Mouse (Mus musculus) hindbrain, embryonic 14.5 days (tissue): Measurements from ENCODE around the gene Snx32. TPM values are rescaled to one million over a fixed set of nuclear protein-coding genes. Genes with fewer than 3 reads are reported as not detected.
A peak's percentile ranks its signal among the peaks of the same experiment; 100 is the strongest.

Source experiments
- ATAC-seq: fragments of 200-750 bp; cut with Nextera tagmentation; 2 replicates; pipeline ENCODE4 v1.8.0; 2017; ENCODE audit warnings: moderate number of reproducible peaks, mild to moderate bottlenecking, moderate TSS enrichment, moderate library complexity; ENCODE audit not compliant: low FRiP score
- DNase-seq: peaks from one replicate; pipeline ENCODE4 v3.0.0-alpha.2; 2015; ENCODE audit warnings: low spot score
- H3K27ac ChIP-seq: fragments of 300-500 bp; sonication (generic); 2 replicates; pipeline ENCODE4 v1.5.1; 2014; ENCODE audit warnings: mild to moderate bottlenecking, moderate library complexity
- H3K27me3 ChIP-seq: fragments of 300-500 bp; sonication (generic); 2 replicates; pipeline ENCODE4 v1.6.1; 2014; ENCODE audit warnings: mild to moderate bottlenecking, low read length, mixed read lengths; ENCODE audit not compliant: control insufficient read depth, insufficient read depth
- H3K36me3 ChIP-seq: fragments of 300-500 bp; sonication (generic); replicated peaks from 2 replicates; pipeline ENCODE4 v1.6.1; 2014; ENCODE audit not compliant: control insufficient read depth, insufficient read depth
- H3K4me1 ChIP-seq: fragments of 300-500 bp; sonication (generic); replicated peaks from 2 replicates; pipeline ENCODE4 v1.6.1; 2014; ENCODE audit warnings: antibody characterized with exemption, low read length, mixed read lengths; ENCODE audit not compliant: control insufficient read depth, insufficient read depth
- H3K4me2 ChIP-seq: fragments of 300-500 bp; sonication (generic); replicated peaks from 2 replicates; pipeline ENCODE4 v1.6.1; 2014; ENCODE audit warnings: mild to moderate bottlenecking, moderate library complexity
- H3K4me3 ChIP-seq: fragments of 300-500 bp; sonication (generic); replicated peaks from 2 replicates; pipeline ENCODE4 v1.5.1; 2014; ENCODE audit warnings: mild to moderate bottlenecking, low read length
- H3K9ac ChIP-seq: fragments of 300-500 bp; sonication (generic); 2 replicates; pipeline ENCODE4 v1.6.1; 2014
- H3K9me3 ChIP-seq: fragments of 300-500 bp; sonication (generic); 2 replicates; pipeline ENCODE4 v1.6.1; 2016; ENCODE audit warnings: low read length; ENCODE audit not compliant: control insufficient read depth
- WGBS: fragments of 180-500 bp; shearing (Covaris S2); extraction: QIAGEN DNeasy Blood & Tissue Kit; methylation state at CpG from one replicate; pipeline ENCODE4 v1.1.7; 2014; 5-methylcytosine and 5-hydroxymethylcytosine counted together
- polyA plus RNA-seq: library from polyadenylated mRNA; unstranded; fragments of >200 nt; fragmentation: Nextera tagmentation; extraction: Ambion mirVana; gene quantifications from 2 replicates; pipeline ENCODE4 v1.2.1, GENCODE M21; 2014

Gene Snx32
- polyA plus RNA-seq, 1 experiment from 2014 or later, result 87.1 TPM

DNA sequence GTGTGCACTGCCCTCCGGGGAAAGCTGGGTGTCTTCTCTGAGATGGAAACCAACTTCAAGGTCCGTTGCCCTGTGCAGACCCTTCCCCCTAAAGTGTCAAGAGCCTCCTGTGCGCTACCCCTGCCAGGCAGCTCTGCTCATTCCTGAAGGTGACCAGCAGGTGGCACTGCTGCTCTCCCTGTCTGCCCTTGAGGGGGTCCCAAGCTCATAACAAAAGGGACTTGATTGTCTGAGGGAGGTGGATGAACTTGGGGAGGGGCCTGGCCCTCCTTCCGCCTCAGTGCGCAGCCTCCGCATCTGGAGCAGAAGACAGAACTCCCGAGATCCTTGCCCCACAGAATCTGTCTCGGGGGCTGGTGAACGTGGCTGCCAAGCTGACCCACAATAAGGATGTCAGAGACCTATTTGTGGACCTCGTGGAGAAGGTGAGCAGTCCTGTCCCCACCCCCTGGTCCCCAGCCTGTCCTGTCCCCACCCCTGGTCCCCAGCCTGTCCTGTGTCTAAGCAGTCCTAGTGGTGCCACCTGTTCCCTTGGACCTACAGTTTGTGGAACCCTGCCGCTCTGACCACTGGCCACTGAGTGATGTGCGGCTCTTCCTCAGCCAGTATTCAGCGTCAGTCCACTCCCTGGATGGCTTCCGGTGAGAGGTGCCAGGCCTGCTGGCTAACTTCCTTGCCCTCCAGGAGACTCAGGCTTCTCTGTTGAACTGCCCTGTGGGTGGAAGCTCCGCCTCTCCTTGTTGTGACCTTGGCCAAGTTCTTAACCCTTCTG, 46.4 kb downstream of the Snx32 start:
- H3K4me3 ChIP-seq, result peak overlapping the region; percentile 22
- peak overlapping the region; percentile 48 for H3K4me2 ChIP-seq
- DNase-seq, result peak; percentile 78
- H3K27ac ChIP-seq, result peak overlapping the region; percentile 59
- H3K27me3 ChIP-seq, result no peaks in the 10 kb centered on the region
- H3K9me3 ChIP-seq, result no peaks in the 10 kb centered on the region
- H3K36me3 ChIP-seq, result peaks cover 60% of the 10 kb centered on the region
- 40% methylated on average over 15 of the region's 15 CpGs for WGBS
- H3K4me1 ChIP-seq, result peaks cover 24% of the 10 kb centered on the region
- ATAC-seq, result peak; percentile 32; the same call in 1 of the 2 replicates
- peak overlapping the region; percentile 56 for H3K9ac ChIP-seq

DNA sequence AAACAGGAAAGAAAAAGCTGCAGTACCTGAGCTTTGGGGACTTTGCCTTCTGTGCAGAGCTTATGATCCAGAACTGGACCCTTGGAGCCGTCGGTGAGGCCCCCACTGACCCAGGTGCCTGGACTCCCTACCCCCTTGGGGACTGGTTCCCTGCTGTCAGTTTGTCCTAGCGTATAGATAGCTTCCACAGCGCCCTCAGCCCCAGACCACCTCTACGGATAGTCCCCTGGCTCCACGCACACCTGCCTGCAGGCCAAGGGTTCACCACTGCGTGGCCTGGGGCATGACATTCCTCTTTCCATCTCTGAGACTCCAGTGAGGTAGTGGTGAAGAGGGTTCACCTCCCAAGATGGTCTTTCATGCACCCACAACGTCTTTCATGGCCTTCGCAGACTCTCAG, 47.1 kb downstream of the Snx32 start:
- Histone ChIP-seq H3K36me3 (peaks cover 60% of the 10 kb centered on the region), H3K9me3 (no peaks in the 10 kb centered on the region), H3K27ac (no peak overlapping the region), H3K9ac (no peak overlapping the region), H3K4me2 (no peak overlapping the region), H3K4me3 (no peak overlapping the region), H3K4me1 (peaks cover 24% of the 10 kb centered on the region), H3K27me3 (no peaks in the 10 kb centered on the region)
- WGBS, result 90% methylated on average over 9 of the region's 9 CpGs
- no peak for DNase-seq
- ATAC-seq, result no peak

DNA sequence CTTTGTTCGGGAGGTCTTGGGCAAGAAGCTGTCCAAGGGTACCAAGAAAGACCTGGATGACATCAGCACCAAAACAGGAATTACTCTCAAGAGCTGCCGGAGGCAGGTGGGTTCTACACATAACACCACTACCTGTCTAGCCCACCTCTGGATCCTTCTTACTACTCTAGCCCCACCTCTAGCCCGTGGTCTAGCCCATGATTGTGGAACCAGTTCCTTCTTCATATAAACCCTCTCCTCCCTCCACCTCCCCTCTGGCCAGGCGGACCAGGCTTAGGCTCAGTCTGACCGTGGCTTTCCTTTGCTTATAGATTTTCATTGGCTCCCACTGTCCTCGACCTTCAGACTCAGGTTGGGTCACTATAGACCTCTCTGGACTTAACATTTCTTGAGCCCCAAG, 48.9 kb downstream of the Snx32 start:
- no peak for ATAC-seq
- WGBS, result 86% methylated on average over 6 of the region's 6 CpGs
- no peak for DNase-seq
- H3K36me3 ChIP-seq, result peaks cover 42% of the 10 kb centered on the region
- no peak overlapping the region; the same call in 1 of the 2 replicates for H3K27ac ChIP-seq
- H3K27me3 ChIP-seq, result no peaks in the 10 kb centered on the region
- H3K4me3 ChIP-seq, result peak overlapping the region; percentile 69
- H3K9ac ChIP-seq, result peak overlapping the region; percentile 82
- peak overlapping the region; percentile 95 for H3K4me2 ChIP-seq
- H3K4me1 ChIP-seq, result peaks cover 32% of the 10 kb centered on the region
- H3K9me3 ChIP-seq, result no peaks in the 10 kb centered on the region

DNA sequence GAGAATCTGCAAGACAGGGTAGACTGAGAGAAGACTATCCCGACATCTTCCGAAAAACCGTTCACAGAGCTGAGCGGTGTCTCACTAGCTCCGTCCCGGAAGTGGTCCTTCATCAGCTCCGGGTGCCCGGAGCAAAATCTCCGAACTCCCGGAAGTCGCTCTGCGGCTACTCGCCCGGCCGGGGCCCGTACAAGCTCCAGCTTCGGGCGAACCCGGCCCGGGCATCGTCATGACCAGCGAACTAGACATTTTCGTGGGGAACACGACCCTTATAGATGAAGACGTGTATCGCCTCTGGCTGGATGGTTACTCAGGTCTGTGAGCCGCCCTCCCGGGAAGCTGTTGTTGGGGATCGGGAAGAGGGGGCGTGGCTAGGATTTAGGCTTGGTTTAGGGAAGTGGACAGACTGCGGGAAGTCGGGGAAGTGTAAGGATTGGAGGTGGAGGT, 49.9 kb downstream of the Snx32 start, which contains the start of gene Fibp:
Gene Fibp (plus strand): TSS at position 151 of the 447 bp plus-strand sequence.
- peaks cover 41% of the 10 kb centered on the region for H3K4me1 ChIP-seq
- peak within 1 kb of the TSS; percentile 69 for H3K4me3 ChIP-seq
- peak within 1 kb of the TSS; percentile 95 for H3K4me2 ChIP-seq
- peak within 1 kb of the TSS; percentile 82 for H3K9ac ChIP-seq
- ATAC-seq (peak; percentile 75), DNase-seq (peak; percentile 96)
- H3K9me3 ChIP-seq, result no peaks in the 10 kb centered on the region
- peaks cover 34% of the 10 kb centered on the region for H3K36me3 ChIP-seq
- peak within 1 kb of the TSS; percentile 73 for H3K27ac ChIP-seq
- H3K27me3 ChIP-seq, result no peaks in the 10 kb centered on the region
- WGBS, result under 1% methylated on average over 32 of the region's 32 CpGs

DNA sequence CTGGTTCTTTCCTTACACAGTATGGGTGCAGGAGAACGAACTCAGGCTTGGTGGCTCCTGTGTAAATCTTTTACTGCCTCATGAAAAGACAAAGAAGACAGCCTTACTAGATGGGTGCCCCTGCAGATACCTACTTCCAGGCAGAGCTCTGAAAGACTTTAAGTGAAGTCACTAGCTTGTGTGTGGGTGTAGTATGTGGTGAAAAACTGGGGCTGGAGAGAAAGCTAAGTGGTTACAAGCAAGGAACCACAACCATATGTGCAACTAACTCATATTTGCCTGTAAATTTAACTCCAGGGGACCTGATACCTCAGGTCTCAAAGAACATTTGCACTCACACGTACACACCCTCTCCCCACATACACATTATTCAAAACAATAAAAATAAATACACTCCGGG, 50.4 kb downstream of the Snx32 start:
- peak overlapping the region; percentile 82 for H3K9ac ChIP-seq
- peak overlapping the region; percentile 73 for H3K27ac ChIP-seq
- H3K4me3 ChIP-seq, result peak overlapping the region; percentile 69
- no peaks in the 10 kb centered on the region for H3K9me3 ChIP-seq
- H3K27me3 ChIP-seq, result no peaks in the 10 kb centered on the region
- H3K4me1 ChIP-seq, result peaks cover 47% of the 10 kb centered on the region
- peaks cover 28% of the 10 kb centered on the region for H3K36me3 ChIP-seq
- H3K4me2 ChIP-seq, result peak overlapping the region; percentile 95
- ATAC-seq (no peak), DNase-seq (no peak)
- WGBS, result 26% methylated on average over 3 of the region's 3 CpGs

DNA sequence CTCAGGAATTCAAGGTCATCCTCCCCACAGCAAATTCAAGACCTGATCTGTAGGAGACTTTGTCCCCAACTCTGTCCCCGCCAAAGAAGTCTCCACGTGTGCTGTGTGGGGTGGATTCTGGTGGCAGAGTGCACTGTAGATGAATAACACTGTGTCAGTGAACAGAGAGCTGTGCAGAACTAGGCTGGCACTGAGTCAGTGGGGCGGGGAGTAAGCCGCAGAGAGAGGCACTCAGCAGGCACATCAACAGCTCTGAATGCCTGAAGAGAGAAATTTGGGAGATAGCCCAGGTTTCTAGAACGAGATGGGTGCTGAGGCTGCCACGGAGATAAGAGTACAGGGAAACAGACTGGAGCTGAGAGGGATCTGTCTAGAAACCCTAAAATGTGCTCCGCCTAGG, 51.3 kb downstream of the Snx32 start:
- Histone ChIP-seq H3K4me1 (peaks cover 42% of the 10 kb centered on the region), H3K27ac (no peak overlapping the region), H3K4me2 (no peak overlapping the region), H3K9ac (no peak overlapping the region), H3K9me3 (no peaks in the 10 kb centered on the region), H3K27me3 (no peaks in the 10 kb centered on the region), H3K36me3 (peaks cover 28% of the 10 kb centered on the region), H3K4me3 (no peak overlapping the region)
- ATAC-seq (no peak), DNase-seq (no peak)
- WGBS, result 68% methylated on average over 7 of the region's 7 CpGs

DNA sequence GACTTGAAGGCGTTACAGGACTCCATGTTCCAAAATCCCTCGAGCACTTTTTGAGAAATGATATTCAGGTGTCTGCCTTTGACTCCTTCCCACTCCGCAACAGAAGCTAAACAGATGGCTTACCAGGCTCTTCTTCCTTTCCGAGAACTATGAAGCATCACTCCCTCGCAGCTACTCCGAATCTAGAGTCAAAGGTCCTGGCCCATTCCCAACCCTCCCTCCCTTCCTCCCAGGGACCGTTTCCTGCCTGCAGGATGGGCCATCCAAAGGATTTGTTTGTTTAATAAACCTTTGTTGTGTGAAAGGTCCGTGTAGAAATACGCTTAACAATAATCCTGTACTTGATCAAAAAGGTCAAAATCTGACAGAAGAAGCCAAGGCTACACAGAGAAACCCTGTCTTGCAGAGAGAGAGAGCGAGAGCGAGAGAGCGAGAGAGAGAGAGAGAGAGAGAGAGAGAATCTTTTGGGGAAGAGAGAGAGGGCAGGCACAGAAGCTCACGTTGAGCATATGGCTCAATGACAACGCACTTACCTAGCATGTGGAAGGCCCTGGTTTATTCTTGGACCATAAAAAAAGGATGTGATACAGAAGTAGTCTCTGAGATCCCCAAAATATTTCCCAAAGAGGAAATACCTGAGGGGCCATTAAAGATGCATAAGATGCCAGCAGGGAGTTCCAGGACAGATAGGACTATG, 52.4 kb downstream of the Snx32 start, which contains the start of gene Ccdc85b:
Gene Ccdc85b (minus strand): TSS at position 149 of the 697 bp plus-strand sequence.
- ATAC-seq (0 out of 2 replicates have a peak, but pooled peaks have one; percentile 0), DNase-seq (no peak)
- H3K36me3 ChIP-seq, result peaks cover 27% of the 10 kb centered on the region
- peak within 1 kb of the TSS; percentile 94 for H3K4me2 ChIP-seq
- H3K27ac ChIP-seq, result peak within 1 kb of the TSS; percentile 94
- no peaks in the 10 kb centered on the region for H3K9me3 ChIP-seq
- H3K9ac ChIP-seq, result peak within 1 kb of the TSS; percentile 81
- no peaks in the 10 kb centered on the region for H3K27me3 ChIP-seq
- peak within 1 kb of the TSS; percentile 70 for H3K4me3 ChIP-seq
- peaks cover 40% of the 10 kb centered on the region for H3K4me1 ChIP-seq
- WGBS, result 12% methylated on average over 14 of the region's 14 CpGs

DNA sequence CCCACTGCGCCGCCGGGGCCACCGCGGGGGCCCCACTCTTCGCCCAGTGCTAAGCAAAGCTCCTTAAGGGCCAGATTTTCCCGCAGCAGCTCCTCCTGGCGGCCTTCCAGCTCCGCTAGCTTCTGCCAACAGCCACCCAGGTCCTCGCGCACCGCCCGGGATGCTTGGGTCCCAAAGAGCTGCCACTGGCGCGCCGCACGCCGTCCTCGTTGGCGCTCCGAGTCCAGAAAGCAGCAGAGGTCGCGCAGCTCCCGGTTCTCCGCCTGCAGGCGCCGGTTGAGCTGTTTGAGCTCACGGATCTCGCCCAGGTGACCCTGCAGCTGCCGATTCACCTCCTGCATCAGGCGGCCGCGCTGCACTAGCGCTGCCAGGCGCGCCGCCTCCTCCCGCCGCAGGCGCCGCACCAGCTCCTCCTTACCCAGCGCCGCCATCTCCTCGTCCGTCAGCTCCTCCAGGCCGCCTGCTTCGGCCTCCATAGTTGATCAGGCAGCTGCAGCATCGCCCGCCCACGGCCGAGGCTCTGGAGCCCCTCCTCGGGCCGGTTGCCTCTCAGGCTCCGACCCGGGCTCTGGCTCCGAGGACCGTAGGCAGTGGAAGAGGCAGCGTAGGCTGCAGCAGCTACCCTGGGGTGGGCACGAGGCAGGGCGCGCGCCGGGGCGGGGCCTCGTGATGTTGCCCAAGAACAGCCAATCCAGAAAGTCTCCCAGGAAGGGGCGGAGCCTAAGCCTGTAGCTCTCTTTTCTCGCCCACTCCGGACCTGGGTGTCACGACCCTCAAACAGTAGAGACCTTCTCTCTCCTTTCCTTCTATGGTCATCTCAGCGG, 53.2 kb downstream of the Snx32 start:
- Histone ChIP-seq H3K4me3 (peak overlapping the region; percentile 70), H3K4me1 (peaks cover 40% of the 10 kb centered on the region), H3K27ac (peak overlapping the region; percentile 94), H3K4me2 (peak overlapping the region; percentile 94), H3K9ac (peak overlapping the region; percentile 81), H3K36me3 (peaks cover 20% of the 10 kb centered on the region), H3K27me3 (no peaks in the 10 kb centered on the region), H3K9me3 (no peaks in the 10 kb centered on the region)
- under 1% methylated on average over 70 of the region's 70 CpGs for WGBS
- ATAC-seq, result peak; percentile 94
- peak; percentile 95 for DNase-seq
